Mouse (Mus musculus) activated CD4-positive, CD25-positive, alpha-beta regulatory T cell, adult 4 months (primary cell): ENCODE data around the gene Leo1. TPM values are rescaled to one million over a fixed set of nuclear protein-coding genes. Genes with fewer than 3 reads are reported as not detected.
A peak's percentile ranks its signal among the peaks of the same experiment; 100 is the strongest.

Experiments used
- ATAC-seq: one replicate; pipeline ENCODE4 v1.8.0; 2017
- polyA plus RNA-seq, 2 experiments: library from polyadenylated mRNA; unstranded; fragments of 100-300 nt; shearing (Covaris generic); gene quantifications; one replicate each; pipeline ENCODE4 v1.2.1; 2017

The Leo1 gene
- 10 to 100 TPM; 33.4 to 43.1 TPM for polyA plus RNA-seq

- ATAC-seq = peak; percentile 67
Observed at GRCm38 (mm10) chr9:75440796-75441666, at the start of gene Leo1. Gene Leo1 (plus strand): TSS chr9:75441524.

- no peak for ATAC-seq
Observed at GRCm38 (mm10) chr9:75393251-75393650, 48.1 kb upstream of the Leo1 start.

- no peak for ATAC-seq
Observed at GRCm38 (mm10) chr9:75395971-75396370, 45.4 kb upstream of the Leo1 start.

GRCm38 (mm10) chr9:75399069-75399468 lies 42.3 kb upstream of the Leo1 start:
- ATAC-seq = no peak

GRCm38 (mm10) chr9:75400639-75401038 lies 40.7 kb upstream of the Leo1 start:
- ATAC-seq = no peak

GRCm38 (mm10) chr9:75401593-75402504 lies 39.5 kb upstream of the Leo1 start:
- peak; percentile 84 for ATAC-seq

- ATAC-seq = no peak
Observed at GRCm38 (mm10) chr9:75403520-75403919, 37.8 kb upstream of the Leo1 start.

- ATAC-seq = no peak
Observed at GRCm38 (mm10) chr9:75406121-75406520, 35.2 kb upstream of the Leo1 start.

- peak; percentile 4 for ATAC-seq
Observed at GRCm38 (mm10) chr9:75407803-75408202, 33.5 kb upstream of the Leo1 start.

- no peak for ATAC-seq
Observed at GRCm38 (mm10) chr9:75408204-75408826, 33.0 kb upstream of the Leo1 start.

GRCm38 (mm10) chr9:75409031-75409851 lies 32.1 kb upstream of the Leo1 start:
- peak; percentile 5 for ATAC-seq

GRCm38 (mm10) chr9:75409852-75410378 lies 31.4 kb upstream of the Leo1 start, which contains the start of gene Mapk6:
Gene Mapk6 (minus strand): TSS chr9:75410005.
- ATAC-seq = peak; percentile 75

- ATAC-seq = no peak
Observed at GRCm38 (mm10) chr9:75410868-75411487, 30.3 kb upstream of the Leo1 start.

- no peak for ATAC-seq
Observed at GRCm38 (mm10) chr9:75411584-75411983, 29.7 kb upstream of the Leo1 start.

- ATAC-seq = no peak
Observed at GRCm38 (mm10) chr9:75413206-75413605, 28.1 kb upstream of the Leo1 start.

- peak; percentile 62 for ATAC-seq
Observed at GRCm38 (mm10) chr9:75414204-75414603, 27.1 kb upstream of the Leo1 start.

- ATAC-seq = no peak
Observed at GRCm38 (mm10) chr9:75422251-75422691, 19.1 kb upstream of the Leo1 start.

GRCm38 (mm10) chr9:75423683-75424082 lies 17.6 kb upstream of the Leo1 start:
- no peak for ATAC-seq

GRCm38 (mm10) chr9:75424358-75425150 lies 16.8 kb upstream of the Leo1 start:
- no peak for ATAC-seq

- ATAC-seq = no peak
Observed at GRCm38 (mm10) chr9:75425796-75426391, 15.4 kb upstream of the Leo1 start.
